Mouse (Mus musculus): Measurements from ENCODE around the gene Flvcr1. TPM values are rescaled to one million over a fixed set of nuclear protein-coding genes. Genes with fewer than 3 reads are reported as not detected.

Flvcr1 gene
- polyA plus RNA-seq, 1 experiment from 2014 or later = 10.5 TPM

GRCm38 (mm10) chr1:191065188-191065587, 39.2 kb upstream of the Flvcr1 start:
- DNase-seq (ENCODE audit: low spot score) = no peak
- H3K9me3 ChIP-seq (replicated peaks; ENCODE audit: control insufficient read depth, low read length) = no peaks in the 10 kb centered on the region
- H3K4me1 ChIP-seq (ENCODE audit: control insufficient read depth, insufficient read depth, low read length) = no peaks in the 10 kb centered on the region; the same call in 1 of the 2 replicates
- H3K36me3 ChIP-seq (replicated peaks; ENCODE audit: control insufficient read depth, insufficient read depth, low read depth, low read length) = no peaks in the 10 kb centered on the region; the same call in none of the 2 replicates
- H3K4me2 ChIP-seq (ENCODE audit: low read depth, low read length) = no peak overlapping the region
- ATAC-seq (replicated peaks; ENCODE audit: insufficient number of reproducible peaks, low FRiP score, low TSS enrichment, low read depth) = no peak
- 87% methylated on average over 4 of the region's 4 CpGs for WGBS
- H3K4me3 ChIP-seq (ENCODE audit: low read depth, low read length) = no peak overlapping the region
- H3K27ac ChIP-seq (replicated peaks; ENCODE audit: low read depth, low read length) = no peak overlapping the region
- no peaks in the 10 kb centered on the region for H3K27me3 ChIP-seq (ENCODE audit: control insufficient read depth, insufficient read depth, low read length)
- H3K9ac ChIP-seq (replicated peaks; ENCODE audit: low read length) = no peak overlapping the region

GRCm38 (mm10) chr1:191064535-191064934, 38.6 kb upstream of the Flvcr1 start:
- ATAC-seq (replicated peaks; ENCODE audit: insufficient number of reproducible peaks, low FRiP score, low TSS enrichment, low read depth) (no peak), DNase-seq (ENCODE audit: low spot score) (no peak)
- H3K4me1 ChIP-seq (ENCODE audit: control insufficient read depth, insufficient read depth, low read length) = no peaks in the 10 kb centered on the region; the same call in 1 of the 2 replicates
- no peaks in the 10 kb centered on the region for H3K27me3 ChIP-seq (ENCODE audit: control insufficient read depth, insufficient read depth, low read length)
- no peak overlapping the region for H3K9ac ChIP-seq (replicated peaks; ENCODE audit: low read length)
- no peak overlapping the region for H3K4me2 ChIP-seq (ENCODE audit: low read depth, low read length)
- 82% methylated on average over 2 of the region's 2 CpGs for WGBS
- H3K36me3 ChIP-seq (replicated peaks; ENCODE audit: control insufficient read depth, insufficient read depth, low read depth, low read length) = no peaks in the 10 kb centered on the region; the same call in none of the 2 replicates
- no peak overlapping the region for H3K27ac ChIP-seq (replicated peaks; ENCODE audit: low read depth, low read length)
- H3K4me3 ChIP-seq (ENCODE audit: low read depth, low read length) = no peak overlapping the region
- H3K9me3 ChIP-seq (replicated peaks; ENCODE audit: control insufficient read depth, low read length) = no peaks in the 10 kb centered on the region

- ATAC-seq (replicated peaks; ENCODE audit: insufficient number of reproducible peaks, low FRiP score, low TSS enrichment, low read depth) (no peak), DNase-seq (ENCODE audit: low spot score) (no peak)
- Histone ChIP-seq H3K9ac (replicated peaks; ENCODE audit: low read length) (peak overlapping the region; percentile 90), H3K4me3 (ENCODE audit: low read depth, low read length) (peak overlapping the region; percentile 92), H3K27ac (replicated peaks; ENCODE audit: low read depth, low read length) (no peak overlapping the region), H3K9me3 (replicated peaks; ENCODE audit: control insufficient read depth, low read length) (no peaks in the 10 kb centered on the region), H3K36me3 (replicated peaks; ENCODE audit: control insufficient read depth, insufficient read depth, low read depth, low read length) (no peaks in the 10 kb centered on the region; the same call in none of the 2 replicates), H3K27me3 (ENCODE audit: control insufficient read depth, insufficient read depth, low read length) (no peaks in the 10 kb centered on the region), H3K4me1 (ENCODE audit: control insufficient read depth, insufficient read depth, low read length) (no peaks in the 10 kb centered on the region; the same call in 1 of the 2 replicates), H3K4me2 (ENCODE audit: low read depth, low read length) (peak overlapping the region; percentile 57)
- WGBS = 59% methylated on average over 9 of the region's 9 CpGs
Measured at GRCm38 (mm10) chr1:191063700-191064099, 37.7 kb upstream of the Flvcr1 start.

GRCm38 (mm10) chr1:191062781-191063485, 37.0 kb upstream of the Flvcr1 start, which contains the start of the genes Tatdn3 and Nsl1:
Tatdn3 (minus strand) TSS chr1:191062932.
Nsl1 (plus strand) TSS chr1:191063012.
- Histone ChIP-seq H3K4me2 (ENCODE audit: low read depth, low read length) (peak within 1 kb of the TSS; percentile 62), H3K9ac (replicated peaks; ENCODE audit: low read length) (peak within 1 kb of the TSS; percentile 90), H3K27ac (replicated peaks; ENCODE audit: low read depth, low read length) (peak within 1 kb of the TSS; percentile 47; the same call in 1 of the 2 replicates), H3K4me1 (ENCODE audit: control insufficient read depth, insufficient read depth, low read length) (no peaks in the 10 kb centered on the region; the same call in 1 of the 2 replicates), H3K9me3 (replicated peaks; ENCODE audit: control insufficient read depth, low read length) (no peaks in the 10 kb centered on the region), H3K36me3 (replicated peaks; ENCODE audit: control insufficient read depth, insufficient read depth, low read depth, low read length) (no peaks in the 10 kb centered on the region; the same call in 1 of the 2 replicates), H3K4me3 (ENCODE audit: low read depth, low read length) (peak within 1 kb of the TSS; percentile 92), H3K27me3 (ENCODE audit: control insufficient read depth, insufficient read depth, low read length) (no peaks in the 10 kb centered on the region)
- under 1% methylated on average over 55 of the region's 56 CpGs for WGBS
- peak; percentile 86 for DNase-seq (ENCODE audit: low spot score)
- ATAC-seq (replicated peaks; ENCODE audit: insufficient number of reproducible peaks, low FRiP score, low TSS enrichment, low read depth) = peak; percentile 88

- H3K9ac ChIP-seq (replicated peaks; ENCODE audit: low read length) = peak overlapping the region; percentile 90
- 4% methylated on average over 15 of the region's 15 CpGs for WGBS
- no peaks in the 10 kb centered on the region; the same call in 1 of the 2 replicates for H3K4me1 ChIP-seq (ENCODE audit: control insufficient read depth, insufficient read depth, low read length)
- H3K9me3 ChIP-seq (replicated peaks; ENCODE audit: control insufficient read depth, low read length) = no peaks in the 10 kb centered on the region
- DNase-seq (ENCODE audit: low spot score) (peak; percentile 65), ATAC-seq (replicated peaks; ENCODE audit: insufficient number of reproducible peaks, low FRiP score, low TSS enrichment, low read depth) (no peak; the same call in 1 of the 2 replicates)
- H3K27me3 ChIP-seq (ENCODE audit: control insufficient read depth, insufficient read depth, low read length) = no peaks in the 10 kb centered on the region
- H3K4me3 ChIP-seq (ENCODE audit: low read depth, low read length) = peak overlapping the region; percentile 92
- H3K36me3 ChIP-seq (replicated peaks; ENCODE audit: control insufficient read depth, insufficient read depth, low read depth, low read length) = no peaks in the 10 kb centered on the region; the same call in 1 of the 2 replicates
- H3K4me2 ChIP-seq (ENCODE audit: low read depth, low read length) = peak overlapping the region; percentile 62
- no peak overlapping the region for H3K27ac ChIP-seq (replicated peaks; ENCODE audit: low read depth, low read length)
Measured at GRCm38 (mm10) chr1:191062241-191062780, 36.4 kb upstream of the Flvcr1 start.

- Histone ChIP-seq H3K36me3 (replicated peaks; ENCODE audit: control insufficient read depth, insufficient read depth, low read depth, low read length) (no peaks in the 10 kb centered on the region), H3K4me2 (ENCODE audit: low read depth, low read length) (no peak overlapping the region), H3K27me3 (ENCODE audit: control insufficient read depth, insufficient read depth, low read length) (no peaks in the 10 kb centered on the region), H3K4me1 (ENCODE audit: control insufficient read depth, insufficient read depth, low read length) (no peaks in the 10 kb centered on the region; the same call in 1 of the 2 replicates), H3K9me3 (replicated peaks; ENCODE audit: control insufficient read depth, low read length) (no peaks in the 10 kb centered on the region), H3K9ac (replicated peaks; ENCODE audit: low read length) (no peak overlapping the region), H3K27ac (replicated peaks; ENCODE audit: low read depth, low read length) (no peak overlapping the region), H3K4me3 (ENCODE audit: low read depth, low read length) (no peak overlapping the region)
- DNase-seq (ENCODE audit: low spot score) (no peak), ATAC-seq (replicated peaks; ENCODE audit: insufficient number of reproducible peaks, low FRiP score, low TSS enrichment, low read depth) (no peak)
- 67% methylated on average over 3 of the region's 3 CpGs for WGBS
Measured at GRCm38 (mm10) chr1:191057461-191057860, 31.5 kb upstream of the Flvcr1 start.

GRCm38 (mm10) chr1:191055533-191055873, 29.5 kb upstream of the Flvcr1 start:
- no peak for ATAC-seq (replicated peaks; ENCODE audit: insufficient number of reproducible peaks, low FRiP score, low TSS enrichment, low read depth)
- WGBS = 68% methylated on average over 2 of the region's 2 CpGs

More at GRCm38 (mm10) chr1:191055533-191055873, 29.5 kb upstream of the Flvcr1 start:
- no peak for DNase-seq (ENCODE audit: low spot score)
- H3K27ac ChIP-seq (replicated peaks; ENCODE audit: low read depth, low read length) = no peak overlapping the region
- no peaks in the 10 kb centered on the region for H3K36me3 ChIP-seq (replicated peaks; ENCODE audit: control insufficient read depth, insufficient read depth, low read depth, low read length)
- no peaks in the 10 kb centered on the region for H3K27me3 ChIP-seq (ENCODE audit: control insufficient read depth, insufficient read depth, low read length)
- no peaks in the 10 kb centered on the region for H3K9me3 ChIP-seq (replicated peaks; ENCODE audit: control insufficient read depth, low read length)
- no peak overlapping the region for H3K9ac ChIP-seq (replicated peaks; ENCODE audit: low read length)
- no peak overlapping the region for H3K4me3 ChIP-seq (ENCODE audit: low read depth, low read length)
- H3K4me1 ChIP-seq (ENCODE audit: control insufficient read depth, insufficient read depth, low read length) = no peaks in the 10 kb centered on the region
- H3K4me2 ChIP-seq (ENCODE audit: low read depth, low read length) = no peak overlapping the region
